Mouse (Mus musculus) heart, embryonic 16.5 days (tissue): ENCODE measurements around the gene Tnks2. TPM values are rescaled to one million over a fixed set of nuclear protein-coding genes. Genes with fewer than 3 reads are reported as not detected.
"Not testable (repeated sequence)": the region's sequence is repeated elsewhere in the genome, so short reads cannot be mapped to it uniquely, and the experiment has no call there.

ENCODE experiments used
- ATAC-seq: fragments of 200-750 bp; cut with Nextera tagmentation; replicated peaks from 2 replicates; pipeline ENCODE4 v1.8.0; 2017; ENCODE audit warnings: moderate number of reproducible peaks; ENCODE audit not compliant: insufficient read depth, low FRiP score; ENCODE audit errors: extremely low read depth
- H3K27ac ChIP-seq: fragments of 300-500 bp; sonication (generic); 2 replicates; pipeline ENCODE4 v1.5.1; 2014; ENCODE audit warnings: mild to moderate bottlenecking, low read length, control low read depth, moderate library complexity
- H3K27me3 ChIP-seq: fragments of 300-500 bp; sonication (generic); 2 replicates; pipeline ENCODE4 v1.6.1; 2014; ENCODE audit warnings: low read length, mixed read lengths; ENCODE audit not compliant: control insufficient read depth, insufficient read depth
- H3K36me3 ChIP-seq: fragments of 300-500 bp; sonication (generic); 2 replicates; pipeline ENCODE4 v1.6.1; 2014; ENCODE audit not compliant: control insufficient read depth, insufficient read depth
- H3K4me1 ChIP-seq: fragments of 300-500 bp; sonication (generic); 2 replicates; pipeline ENCODE4 v1.6.1; 2014; ENCODE audit warnings: low read length, mixed read lengths; ENCODE audit not compliant: control insufficient read depth, insufficient read depth
- H3K4me2 ChIP-seq: fragments of 300-500 bp; sonication (generic); 2 replicates; pipeline ENCODE4 v1.6.1; 2014; ENCODE audit warnings: low read depth, mild to moderate bottlenecking, control low read depth, low read length
- H3K4me3 ChIP-seq: fragments of 300-500 bp; sonication (generic); 2 replicates; pipeline ENCODE4 v1.5.1; 2014; ENCODE audit warnings: mild to moderate bottlenecking, control low read depth, low read length
- H3K9ac ChIP-seq: fragments of 300-500 bp; sonication (generic); 2 replicates; pipeline ENCODE4 v1.6.1; 2014; ENCODE audit warnings: low read length, control low read depth
- H3K9me3 ChIP-seq: fragments of 300-500 bp; sonication (generic); replicated peaks from 2 replicates; pipeline ENCODE4 v1.6.1; 2016; ENCODE audit warnings: low read length; ENCODE audit not compliant: control insufficient read depth
- WGBS: fragments of 180-500 bp; shearing (Covaris S2); extraction: QIAGEN DNeasy Blood & Tissue Kit; methylation state at CpG from one replicate; pipeline ENCODE4 v1.1.7; 2014; 5-methylcytosine and 5-hydroxymethylcytosine counted together
- polyA plus RNA-seq: library from polyadenylated mRNA; unstranded; fragments of >200 nt; fragmentation: Nextera tagmentation; extraction: Ambion mirVana; gene quantifications from 2 replicates; pipeline ENCODE4 v1.2.1, GENCODE M21; 2015

The Tnks2 gene
- polyA plus RNA-seq, 1 experiment from 2014 or later = 25.8 TPM

GRCm38 (mm10) chr19:36868675-36869074 is 34.6 kb downstream of the Tnks2 start:
- H3K4me2 ChIP-seq, H3K4me1 ChIP-seq, H3K4me3 ChIP-seq, H3K9me3 ChIP-seq, H3K9ac ChIP-seq, H3K27ac ChIP-seq, H3K27me3 ChIP-seq, ATAC-seq: not testable (repeated sequence)
- 75% methylated on average over 3 of the region's 3 CpGs for WGBS
- peaks cover 52% of the 10 kb centered on the region for H3K36me3 ChIP-seq

- peaks cover 15% of the 10 kb centered on the region for H3K4me1 ChIP-seq
- no peak overlapping the region for H3K9ac ChIP-seq
- H3K27me3 ChIP-seq = no peaks in the 10 kb centered on the region
- no peak overlapping the region for H3K4me2 ChIP-seq
- no peak overlapping the region for H3K4me3 ChIP-seq
- no peaks in the 10 kb centered on the region for H3K9me3 ChIP-seq
- ATAC-seq = no peak
- H3K27ac ChIP-seq = no peak overlapping the region
- 80% methylated on average over 2 of the region's 2 CpGs for WGBS
- H3K36me3 ChIP-seq = peaks cover 57% of the 10 kb centered on the region
Observed at GRCm38 (mm10) chr19:36874651-36875050, 40.6 kb downstream of the Tnks2 start.

- peaks cover 15% of the 10 kb centered on the region for H3K4me1 ChIP-seq
- H3K9ac ChIP-seq = no peak overlapping the region
- ATAC-seq = no peak
- H3K27me3 ChIP-seq = no peaks in the 10 kb centered on the region
- peaks cover 68% of the 10 kb centered on the region for H3K36me3 ChIP-seq
- H3K27ac ChIP-seq = no peak overlapping the region
- H3K4me3 ChIP-seq = no peak overlapping the region
- no peak overlapping the region for H3K4me2 ChIP-seq
- no peaks in the 10 kb centered on the region for H3K9me3 ChIP-seq
Observed at GRCm38 (mm10) chr19:36877329-36877728, 43.3 kb downstream of the Tnks2 start.

- no peaks in the 10 kb centered on the region for H3K27me3 ChIP-seq
Observed at GRCm38 (mm10) chr19:36878743-36879495, 44.9 kb downstream of the Tnks2 start.

GRCm38 (mm10) chr19:36883119-36883518 is 49.1 kb downstream of the Tnks2 start:
- peaks cover 8% of the 10 kb centered on the region for H3K4me1 ChIP-seq
- no peak overlapping the region for H3K4me2 ChIP-seq
- 83% methylated on average over 6 of the region's 6 CpGs for WGBS
- no peaks in the 10 kb centered on the region for H3K27me3 ChIP-seq
- ATAC-seq = no peak
- H3K27ac ChIP-seq = no peak overlapping the region
- no peak overlapping the region for H3K9ac ChIP-seq
- H3K4me3 ChIP-seq = no peak overlapping the region
- H3K9me3 ChIP-seq = no peaks in the 10 kb centered on the region
- H3K36me3 ChIP-seq = peaks cover 64% of the 10 kb centered on the region

More at GRCm38 (mm10) chr19:36878743-36879495, 44.9 kb downstream of the Tnks2 start:
- Histone ChIP-seq H3K36me3 (peaks cover 69% of the 10 kb centered on the region), H3K4me2 (peak overlapping the region; percentile 30; the same call in 1 of the 2 replicates), H3K9ac (no peak overlapping the region), H3K27ac (peak overlapping the region; percentile 79), H3K4me3 (no peak overlapping the region), H3K9me3 (no peaks in the 10 kb centered on the region), H3K4me1 (peaks cover 15% of the 10 kb centered on the region)
- 46% methylated on average over 11 of the region's 11 CpGs for WGBS
- ATAC-seq = peak; percentile 88

GRCm38 (mm10) chr19:36886316-36886715 is 52.3 kb downstream of the Tnks2 start:
- no peak overlapping the region for H3K27ac ChIP-seq
- H3K36me3 ChIP-seq = peaks cover 63% of the 10 kb centered on the region
- no peak overlapping the region for H3K4me3 ChIP-seq
- no peaks in the 10 kb centered on the region for H3K9me3 ChIP-seq
- H3K27me3 ChIP-seq = no peaks in the 10 kb centered on the region
- H3K9ac ChIP-seq = no peak overlapping the region
- no peaks in the 10 kb centered on the region for H3K4me1 ChIP-seq
- WGBS = 93% methylated on average over 2 of the region's 2 CpGs
- no peak for ATAC-seq
- no peak overlapping the region for H3K4me2 ChIP-seq

- peaks cover 58% of the 10 kb centered on the region for H3K36me3 ChIP-seq
Observed at GRCm38 (mm10) chr19:36887706-36888105, 53.7 kb downstream of the Tnks2 start.

GRCm38 (mm10) chr19:36891746-36892145 is 57.7 kb downstream of the Tnks2 start:
- 90% methylated on average over 3 of the region's 3 CpGs for WGBS
- H3K4me3 ChIP-seq = no peak overlapping the region
- no peak overlapping the region for H3K9ac ChIP-seq
- no peaks in the 10 kb centered on the region for H3K4me1 ChIP-seq
- H3K27me3 ChIP-seq = no peaks in the 10 kb centered on the region
- no peaks in the 10 kb centered on the region for H3K9me3 ChIP-seq
- ATAC-seq = no peak
- H3K27ac ChIP-seq = no peak overlapping the region
- H3K4me2 ChIP-seq = no peak overlapping the region
- H3K36me3 ChIP-seq = peaks cover 45% of the 10 kb centered on the region

More at GRCm38 (mm10) chr19:36887706-36888105, 53.7 kb downstream of the Tnks2 start:
- Histone ChIP-seq H3K9ac (no peak overlapping the region), H3K4me2 (no peak overlapping the region), H3K27ac (no peak overlapping the region), H3K4me1 (no peaks in the 10 kb centered on the region), H3K9me3 (no peaks in the 10 kb centered on the region), H3K27me3 (no peaks in the 10 kb centered on the region), H3K4me3 (no peak overlapping the region)
- no peak for ATAC-seq
- WGBS = 56% methylated on average over 3 of the region's 3 CpGs

GRCm38 (mm10) chr19:36896791-36897569 is 62.9 kb downstream of the Tnks2 start:
- Histone ChIP-seq H3K9ac (no peak overlapping the region), H3K4me1 (no peaks in the 10 kb centered on the region), H3K4me3 (no peak overlapping the region), H3K4me2 (no peak overlapping the region), H3K9me3 (no peaks in the 10 kb centered on the region), H3K27me3 (no peaks in the 10 kb centered on the region), H3K27ac (no peak overlapping the region), H3K36me3 (peaks cover 15% of the 10 kb centered on the region)
- 36% methylated on average over 10 of the region's 10 CpGs for WGBS
- ATAC-seq = no peak
